Mouse (Mus musculus): ENCODE measurements at regions not wholly inside any gene's neighbourhood (a gene's known extent, or its start where the extent isn't known, plus 50 kb on each side); places are given as distances from the start of the nearest gene placed in this dataset.
"Not testable (repeated sequence)": the region's sequence is repeated elsewhere in the genome, so short reads cannot be mapped to it uniquely, and the experiment has no call there.

GRCm38 (mm10) chr13:5920422-5920821, 59.1 kb downstream of the Klf6 start:
- 82% methylated on average over 3 of the region's 3 CpGs for WGBS
- Histone ChIP-seq H3K27ac (replicated peaks) (no peak overlapping the region), H3K9me3 (no peaks in the 10 kb centered on the region), H3K4me1 (no peaks in the 10 kb centered on the region), H3K4me3 (no peak overlapping the region), H3K36me3 (replicated peaks) (no peaks in the 10 kb centered on the region), H3K27me3 (replicated peaks; ENCODE audit: low read depth, poor library complexity, severe bottlenecking) (no peaks in the 10 kb centered on the region)
- DNase-seq (ENCODE audit: low spot score): no peak

- DNase-seq (ENCODE audit: low spot score): no peak
- no peaks in the 10 kb centered on the region for H3K27me3 ChIP-seq (replicated peaks; ENCODE audit: low read depth, poor library complexity, severe bottlenecking)
- H3K36me3 ChIP-seq (replicated peaks): no peaks in the 10 kb centered on the region
- H3K27ac ChIP-seq (replicated peaks): no peak overlapping the region
- WGBS: 93% methylated on average over 2 of the region's 2 CpGs
- H3K4me3 ChIP-seq: no peak overlapping the region
- no peaks in the 10 kb centered on the region for H3K9me3 ChIP-seq
- H3K4me1 ChIP-seq: no peaks in the 10 kb centered on the region
Measured at GRCm38 (mm10) chr13:5931433-5931832, 70.2 kb downstream of the Klf6 start.

DNA sequence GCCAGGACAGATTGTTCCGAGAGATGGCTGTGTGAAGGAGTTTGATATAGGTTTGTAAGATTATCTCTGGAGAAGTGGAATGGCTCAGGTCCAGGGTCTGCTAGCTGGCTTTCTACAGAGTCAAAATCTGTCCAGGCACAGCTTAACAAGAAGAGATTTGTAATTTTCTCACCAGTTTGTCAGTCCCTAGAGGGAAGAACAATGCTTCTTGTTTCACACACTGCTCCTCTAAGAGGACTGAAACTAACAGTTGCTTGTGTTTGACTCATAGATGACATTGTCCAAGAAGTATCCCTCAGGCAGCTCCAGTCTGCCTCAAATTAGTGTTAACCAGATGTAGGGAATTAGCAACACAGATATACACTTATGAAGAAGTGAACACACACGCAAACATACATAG, 76.2 kb downstream of the Klf6 start:
- Histone ChIP-seq H3K9me3 (no peaks in the 10 kb centered on the region), H3K4me1 (no peaks in the 10 kb centered on the region), H3K27me3 (replicated peaks; ENCODE audit: low read depth, poor library complexity, severe bottlenecking) (no peaks in the 10 kb centered on the region), H3K27ac (replicated peaks) (no peak overlapping the region), H3K36me3 (replicated peaks) (no peaks in the 10 kb centered on the region), H3K4me3 (no peak overlapping the region)
- no peak for DNase-seq (ENCODE audit: low spot score)
- WGBS: 85% methylated on average over 2 of the region's 2 CpGs

DNA sequence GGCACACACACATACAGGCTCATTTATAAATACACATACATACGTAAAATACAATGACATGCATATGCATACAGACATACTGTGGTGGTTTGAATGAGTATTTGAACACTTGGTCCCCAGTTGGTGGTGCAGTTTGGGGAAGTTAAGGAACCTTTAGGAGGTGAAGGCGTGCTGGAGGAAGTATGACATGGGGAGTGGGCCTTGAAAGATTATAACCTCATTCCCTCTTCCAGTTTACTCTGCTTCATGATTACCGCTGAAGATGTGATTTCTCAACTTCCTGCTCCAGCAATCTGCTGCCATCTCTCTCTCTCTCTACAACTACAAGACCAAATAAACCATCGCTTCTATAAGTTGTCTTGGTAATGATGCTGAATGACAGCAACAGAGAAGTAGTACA, 76.7 kb downstream of the Klf6 start:
- DNase-seq (ENCODE audit: low spot score): no peak
- Histone ChIP-seq H3K9me3 (no peaks in the 10 kb centered on the region), H3K4me3 (no peak overlapping the region), H3K27me3 (replicated peaks; ENCODE audit: low read depth, poor library complexity, severe bottlenecking) (no peaks in the 10 kb centered on the region), H3K36me3 (replicated peaks) (no peaks in the 10 kb centered on the region), H3K27ac (replicated peaks) (no peak overlapping the region), H3K4me1 (no peaks in the 10 kb centered on the region)
- WGBS: 92% methylated on average over 4 of the region's 4 CpGs

DNA sequence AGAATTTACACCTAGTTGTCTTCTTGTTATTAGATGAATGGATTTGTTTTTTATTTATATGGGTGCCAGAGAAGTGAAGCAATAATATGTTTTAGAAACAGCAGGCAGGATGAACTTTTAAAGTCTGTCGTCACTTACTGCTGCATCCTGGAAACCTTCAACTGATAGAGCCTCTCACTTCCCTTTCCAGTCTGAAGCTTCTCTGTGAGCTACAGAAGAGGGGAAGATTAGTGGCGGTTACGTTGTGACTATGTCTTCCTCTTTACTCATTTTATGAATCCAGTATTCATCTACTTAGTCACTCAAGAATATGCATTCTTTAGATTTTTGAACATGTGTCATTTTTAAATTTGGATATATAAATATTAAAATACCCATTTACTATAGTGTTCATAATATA, 78.1 kb downstream of the Klf6 start:
- no peaks in the 10 kb centered on the region for H3K36me3 ChIP-seq (replicated peaks)
- H3K9me3 ChIP-seq: no peaks in the 10 kb centered on the region
- no peak for DNase-seq (ENCODE audit: low spot score)
- no peak overlapping the region for H3K27ac ChIP-seq (replicated peaks)
- H3K27me3 ChIP-seq (replicated peaks; ENCODE audit: low read depth, poor library complexity, severe bottlenecking): no peaks in the 10 kb centered on the region
- no peaks in the 10 kb centered on the region for H3K4me1 ChIP-seq
- H3K4me3 ChIP-seq: no peak overlapping the region
- WGBS: 89% methylated on average over 3 of the region's 3 CpGs

DNA sequence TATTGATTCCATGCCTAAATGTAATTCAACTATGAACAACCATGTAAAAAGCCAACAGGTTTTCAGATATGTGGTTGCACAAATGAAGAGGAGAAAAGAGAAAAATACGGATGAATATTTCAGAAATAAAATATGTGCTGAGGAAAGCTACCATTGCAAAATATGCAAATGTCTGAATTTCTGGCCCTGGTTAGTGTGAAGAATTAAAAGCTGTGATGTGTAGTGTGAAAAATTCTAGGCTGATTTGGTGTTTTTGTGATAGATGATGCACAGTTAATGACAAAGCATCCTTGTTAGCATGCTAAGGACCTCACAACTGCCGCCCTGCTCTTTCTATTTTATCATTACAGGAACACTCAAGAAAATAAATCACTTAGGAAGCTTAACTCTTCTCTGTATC, 91.6 kb downstream of the Klf6 start:
- H3K36me3 ChIP-seq (replicated peaks): no peaks in the 10 kb centered on the region
- no peaks in the 10 kb centered on the region for H3K27me3 ChIP-seq (replicated peaks; ENCODE audit: low read depth, poor library complexity, severe bottlenecking)
- H3K9me3 ChIP-seq: no peaks in the 10 kb centered on the region
- H3K4me1 ChIP-seq: no peaks in the 10 kb centered on the region
- H3K27ac ChIP-seq (replicated peaks): no peak overlapping the region
- 90% methylated on average over 2 of the region's 2 CpGs for WGBS
- DNase-seq (ENCODE audit: low spot score): no peak
- no peak overlapping the region for H3K4me3 ChIP-seq

- not testable (repeated sequence) for H3K36me3 ChIP-seq (replicated peaks); H3K9me3 ChIP-seq; H3K27me3 ChIP-seq (replicated peaks; ENCODE audit: low read depth, poor library complexity, severe bottlenecking); DNase-seq (ENCODE audit: low spot score); H3K27ac ChIP-seq (replicated peaks); H3K4me3 ChIP-seq; H3K4me1 ChIP-seq
Measured at GRCm38 (mm10) chr13:5955121-5955520, 93.8 kb downstream of the Klf6 start.

- DNase-seq (ENCODE audit: low spot score): no peak
- H3K4me1 ChIP-seq: no peaks in the 10 kb centered on the region
- WGBS: 58% methylated on average over 1 of the region's 1 CpGs
- no peaks in the 10 kb centered on the region for H3K27me3 ChIP-seq (replicated peaks; ENCODE audit: low read depth, poor library complexity, severe bottlenecking)
- no peaks in the 10 kb centered on the region for H3K36me3 ChIP-seq (replicated peaks)
- no peak overlapping the region for H3K27ac ChIP-seq (replicated peaks)
- no peak overlapping the region for H3K4me3 ChIP-seq
- no peaks in the 10 kb centered on the region for H3K9me3 ChIP-seq
Measured at GRCm38 (mm10) chr13:5956145-5956544, 94.9 kb downstream of the Klf6 start.

- Histone ChIP-seq H3K4me1 (no peaks in the 10 kb centered on the region), H3K4me3 (no peak overlapping the region), H3K36me3 (replicated peaks) (no peaks in the 10 kb centered on the region), H3K9me3 (no peaks in the 10 kb centered on the region), H3K27ac (replicated peaks) (no peak overlapping the region), H3K27me3 (replicated peaks; ENCODE audit: low read depth, poor library complexity, severe bottlenecking) (no peaks in the 10 kb centered on the region)
- 86% methylated on average over 1 of the region's 1 CpGs for WGBS
- DNase-seq (ENCODE audit: low spot score): no peak
Measured at GRCm38 (mm10) chr13:5962947-5963346, 101.7 kb downstream of the Klf6 start.

DNA sequence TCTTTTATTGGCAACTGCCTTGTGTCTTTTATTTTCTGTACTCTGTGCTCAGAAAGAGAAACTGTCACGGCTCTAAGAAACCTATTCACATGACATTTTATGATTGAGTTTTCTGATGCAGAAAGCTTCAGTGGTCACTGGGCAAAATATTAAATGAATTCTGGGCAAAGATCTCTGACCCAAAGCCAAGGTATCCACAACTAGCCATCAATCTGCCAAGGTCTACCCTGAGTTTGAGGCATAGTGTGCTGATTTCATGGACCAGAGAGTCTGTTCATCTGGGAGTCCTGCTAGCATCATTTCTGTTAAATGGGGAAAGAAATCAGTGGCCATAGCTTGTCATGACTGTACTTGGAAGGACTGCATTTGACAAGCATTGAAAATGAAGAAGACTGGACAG, 103.3 kb downstream of the Klf6 start:
- no peaks in the 10 kb centered on the region for H3K27me3 ChIP-seq (replicated peaks; ENCODE audit: low read depth, poor library complexity, severe bottlenecking)
- no peaks in the 10 kb centered on the region for H3K9me3 ChIP-seq
- no peak overlapping the region for H3K4me3 ChIP-seq
- no peaks in the 10 kb centered on the region for H3K4me1 ChIP-seq
- H3K27ac ChIP-seq (replicated peaks): no peak overlapping the region
- no peaks in the 10 kb centered on the region for H3K36me3 ChIP-seq (replicated peaks)
- WGBS: 87% methylated on average over 1 of the region's 1 CpGs
- DNase-seq (ENCODE audit: low spot score): no peak

GRCm38 (mm10) chr13:5978615-5979014, 117.3 kb downstream of the Klf6 start:
- Histone ChIP-seq H3K27ac (replicated peaks) (no peak overlapping the region), H3K27me3 (replicated peaks; ENCODE audit: low read depth, poor library complexity, severe bottlenecking) (no peaks in the 10 kb centered on the region), H3K36me3 (replicated peaks) (no peaks in the 10 kb centered on the region), H3K4me1 (peaks cover 9% of the 10 kb centered on the region), H3K9me3 (no peaks in the 10 kb centered on the region), H3K4me3 (no peak overlapping the region)
- no peak for DNase-seq (ENCODE audit: low spot score)
- WGBS: 56% methylated on average over 1 of the region's 1 CpGs

DNA sequence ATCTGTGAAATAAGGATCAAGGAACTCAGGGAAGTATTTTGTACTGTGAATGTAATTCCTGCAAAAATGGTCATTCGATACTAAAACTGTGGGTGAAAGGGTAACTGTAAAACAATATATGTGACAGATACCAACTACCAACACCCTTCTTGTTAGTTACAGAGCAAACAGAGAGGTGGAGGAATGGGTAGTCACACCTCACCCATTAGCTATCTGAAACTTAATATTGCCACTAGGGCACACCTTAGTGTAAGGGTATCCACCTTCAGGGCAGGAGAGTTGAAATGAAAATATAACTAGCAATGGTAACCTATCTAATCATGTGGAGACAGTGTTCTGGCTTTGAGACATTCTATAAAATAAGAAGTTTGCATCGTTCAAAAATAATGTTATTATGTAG, 126.2 kb downstream of the Klf6 start:
- DNase-seq (ENCODE audit: low spot score): no peak
- Histone ChIP-seq H3K27me3 (replicated peaks; ENCODE audit: low read depth, poor library complexity, severe bottlenecking) (no peaks in the 10 kb centered on the region), H3K4me1 (no peaks in the 10 kb centered on the region), H3K27ac (replicated peaks) (no peak overlapping the region), H3K36me3 (replicated peaks) (no peaks in the 10 kb centered on the region), H3K4me3 (no peak overlapping the region), H3K9me3 (no peaks in the 10 kb centered on the region)
- 95% methylated on average over 2 of the region's 2 CpGs for WGBS

- no peak overlapping the region for H3K4me3 ChIP-seq
- no peak overlapping the region for H3K27ac ChIP-seq (replicated peaks)
- H3K36me3 ChIP-seq (replicated peaks): no peaks in the 10 kb centered on the region
- H3K27me3 ChIP-seq (replicated peaks; ENCODE audit: low read depth, poor library complexity, severe bottlenecking): no peaks in the 10 kb centered on the region
- 90% methylated on average over 7 of the region's 7 CpGs for WGBS
- H3K9me3 ChIP-seq: no peaks in the 10 kb centered on the region
- no peak for DNase-seq (ENCODE audit: low spot score)
- no peaks in the 10 kb centered on the region for H3K4me1 ChIP-seq
Measured at GRCm38 (mm10) chr13:5988407-5988806, 127.1 kb downstream of the Klf6 start.

DNA sequence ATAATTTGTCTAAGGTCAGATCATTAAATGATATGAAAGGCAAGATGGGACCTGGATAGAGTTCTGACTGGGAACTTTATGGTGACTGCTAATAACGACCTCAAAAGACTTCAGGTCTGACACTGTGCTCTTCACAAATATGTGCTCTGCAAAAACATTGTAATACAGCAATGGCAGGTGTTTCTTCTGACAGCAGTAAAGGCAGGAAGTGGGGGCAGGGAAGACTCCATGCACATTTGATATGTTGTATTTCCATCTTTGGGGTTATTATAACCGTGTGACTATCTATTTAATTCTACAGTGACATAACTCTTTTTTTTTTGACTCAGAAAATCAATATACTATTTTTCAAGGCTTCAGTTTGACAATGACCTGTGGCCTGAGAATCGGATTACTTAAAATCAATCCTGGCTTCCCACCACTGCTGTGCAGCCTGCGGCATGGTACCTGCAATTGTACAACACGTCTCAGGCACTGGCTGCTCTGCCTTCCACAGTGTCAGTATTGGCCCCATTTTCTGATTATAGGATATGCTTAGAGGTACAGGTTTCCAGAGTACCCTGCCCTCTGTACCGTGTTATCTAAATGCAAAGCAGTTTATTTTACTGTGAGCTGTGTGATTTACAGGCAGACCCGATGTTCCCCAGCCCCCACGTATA, 139.4 kb downstream of the Klf6 start:
- Histone ChIP-seq H3K27ac (replicated peaks) (no peak overlapping the region), H3K9me3 (no peaks in the 10 kb centered on the region), H3K4me1 (no peaks in the 10 kb centered on the region), H3K27me3 (replicated peaks; ENCODE audit: low read depth, poor library complexity, severe bottlenecking) (no peaks in the 10 kb centered on the region), H3K36me3 (replicated peaks) (no peaks in the 10 kb centered on the region), H3K4me3 (no peak overlapping the region)
- DNase-seq (ENCODE audit: low spot score): no peak
- 82% methylated on average over 8 of the region's 8 CpGs for WGBS
